Mouse (Mus musculus) forebrain, embryonic 16.5 days (tissue): ENCODE measurements around the gene Gm12185. TPM values are rescaled to one million over a fixed set of nuclear protein-coding genes. Genes with fewer than 3 reads are reported as not detected.
"Not testable (repeated sequence)": the region's sequence is repeated elsewhere in the genome, so short reads cannot be mapped to it uniquely, and the experiment has no call there.

Experiments used
- ATAC-seq: fragments of 200-750 bp; cut with Nextera tagmentation; 2 replicates; pipeline ENCODE4 v1.8.0; 2017; ENCODE audit warnings: mild to moderate bottlenecking, moderate library complexity
- H3K27ac ChIP-seq: fragments of 300-500 bp; sonication (generic); 2 replicates; pipeline ENCODE4 v1.5.1; 2014; ENCODE audit warnings: low read length, control low read depth
- H3K27me3 ChIP-seq: fragments of 300-500 bp; sonication (generic); replicated peaks from 2 replicates; pipeline ENCODE4 v1.6.1; 2014; ENCODE audit warnings: low read length; ENCODE audit not compliant: control insufficient read depth, insufficient read depth
- H3K36me3 ChIP-seq: fragments of 300-500 bp; sonication (generic); 2 replicates; pipeline ENCODE4 v1.6.1; 2014; ENCODE audit not compliant: control insufficient read depth, insufficient read depth
- H3K4me1 ChIP-seq: fragments of 300-500 bp; sonication (generic); replicated peaks from 2 replicates; pipeline ENCODE4 v1.6.1; 2014; ENCODE audit warnings: low read length; ENCODE audit not compliant: control insufficient read depth, insufficient read depth
- H3K4me2 ChIP-seq: fragments of 300-500 bp; sonication (generic); 2 replicates; pipeline ENCODE4 v1.6.1; 2014; ENCODE audit warnings: mild to moderate bottlenecking, low read length, control low read depth
- H3K4me3 ChIP-seq: fragments of 300-500 bp; sonication (generic); replicated peaks from 2 replicates; pipeline ENCODE4 v1.5.1; 2014; ENCODE audit warnings: mild to moderate bottlenecking, low read length, control low read depth
- H3K9ac ChIP-seq: fragments of 300-500 bp; sonication (generic); replicated peaks from 2 replicates; pipeline ENCODE4 v1.6.1; 2014; ENCODE audit warnings: low read depth, low read length, control low read depth
- H3K9me3 ChIP-seq: fragments of 300-500 bp; sonication (generic); 2 replicates; pipeline ENCODE4 v1.6.1; 2016; ENCODE audit warnings: low read length; ENCODE audit not compliant: control insufficient read depth
- whole genome bisulfite sequencing: fragments of 180-500 bp; shearing (Covaris S2); extraction: QIAGEN DNeasy Blood & Tissue Kit; methylation state at CpG from one replicate; pipeline ENCODE4 v1.1.7; 2014; 5-methylcytosine and 5-hydroxymethylcytosine counted together
- polyA plus RNA-seq: library from polyadenylated mRNA; unstranded; fragments of >200 nt; fragmentation: Nextera tagmentation; extraction: Ambion mirVana; gene quantifications from 2 replicates; pipeline ENCODE4 v1.2.1, GENCODE M21; 2015

Gm12185 gene
- polyA plus RNA-seq, 1 experiment from 2014 or later = not detected

GRCm38 (mm10) chr11:48980052-48980451, 12.0 kb downstream of the Gm12185 start:
- not testable (repeated sequence) for H3K36me3 ChIP-seq, H3K9me3 ChIP-seq, H3K4me2 ChIP-seq, ATAC-seq, H3K27ac ChIP-seq, H3K4me3 ChIP-seq, H3K9ac ChIP-seq, H3K4me1 ChIP-seq, H3K27me3 ChIP-seq
- no CpG with 5 or more reads among the region's 5 CpGs for WGBS

GRCm38 (mm10) chr11:48979251-48979650, 12.8 kb downstream of the Gm12185 start, which contains the start of gene 9930111J21Rik1:
9930111J21Rik1 (minus strand) TSS chr11:48979398.
- not testable (repeated sequence) for H3K27me3 ChIP-seq, H3K36me3 ChIP-seq, H3K4me2 ChIP-seq, ATAC-seq, H3K27ac ChIP-seq, H3K9ac ChIP-seq, H3K4me3 ChIP-seq, H3K9me3 ChIP-seq, H3K4me1 ChIP-seq
- WGBS = no CpG with 5 or more reads among the region's 3 CpGs

GRCm38 (mm10) chr11:48978240-48978939, 13.6 kb downstream of the Gm12185 start, which contains the start of gene Olfr56:
Olfr56 (plus strand) TSS chr11:48978889.
- H3K27me3 ChIP-seq, H3K9ac ChIP-seq, H3K36me3 ChIP-seq, H3K4me2 ChIP-seq, H3K4me1 ChIP-seq, ATAC-seq, H3K9me3 ChIP-seq, H3K27ac ChIP-seq, H3K4me3 ChIP-seq: not testable (repeated sequence)
- WGBS = no CpG with 5 or more reads among the region's 1 CpGs

GRCm38 (mm10) chr11:48974686-48975085, 17.3 kb downstream of the Gm12185 start:
- WGBS = no CpG with 5 or more reads among the region's 1 CpGs
- not testable (repeated sequence) for H3K27me3 ChIP-seq, H3K9ac ChIP-seq, H3K4me1 ChIP-seq, ATAC-seq, H3K4me3 ChIP-seq, H3K36me3 ChIP-seq, H3K4me2 ChIP-seq, H3K9me3 ChIP-seq, H3K27ac ChIP-seq

GRCm38 (mm10) chr11:48946090-48946489, 45.9 kb downstream of the Gm12185 start, which contains the start of gene Psme2b:
Psme2b (minus strand) TSS chr11:48946190.
- not testable (repeated sequence) for H3K9me3 ChIP-seq, ATAC-seq, H3K4me2 ChIP-seq, H3K9ac ChIP-seq, H3K27ac ChIP-seq, H3K4me3 ChIP-seq, H3K27me3 ChIP-seq, H3K4me1 ChIP-seq, H3K36me3 ChIP-seq
- 98% methylated on average over 6 of the region's 6 CpGs for WGBS

GRCm38 (mm10) chr11:48939286-48939685, 52.7 kb downstream of the Gm12185 start:
- H3K27me3 ChIP-seq, H3K4me1 ChIP-seq, H3K27ac ChIP-seq, H3K9me3 ChIP-seq, H3K9ac ChIP-seq, H3K4me2 ChIP-seq, H3K36me3 ChIP-seq, ATAC-seq, H3K4me3 ChIP-seq: not testable (repeated sequence)

- not testable (repeated sequence) for H3K4me1 ChIP-seq, H3K27ac ChIP-seq, H3K4me3 ChIP-seq, H3K9ac ChIP-seq, H3K36me3 ChIP-seq, H3K9me3 ChIP-seq, H3K4me2 ChIP-seq, H3K27me3 ChIP-seq, ATAC-seq
- WGBS = no CpG with 5 or more reads among the region's 3 CpGs
Observed at GRCm38 (mm10) chr11:48935291-48935690, 56.7 kb downstream of the Gm12185 start.

GRCm38 (mm10) chr11:48933923-48934322, 58.1 kb downstream of the Gm12185 start:
- H3K9me3 ChIP-seq, H3K4me1 ChIP-seq, H3K4me3 ChIP-seq, H3K36me3 ChIP-seq, H3K27me3 ChIP-seq, H3K4me2 ChIP-seq, H3K27ac ChIP-seq, ATAC-seq, H3K9ac ChIP-seq: not testable (repeated sequence)
- WGBS = 73% methylated on average over 1 of the region's 1 CpGs

GRCm38 (mm10) chr11:48933422-48933821, 58.6 kb downstream of the Gm12185 start:
- H3K36me3 ChIP-seq, H3K9me3 ChIP-seq, H3K27ac ChIP-seq, ATAC-seq, H3K9ac ChIP-seq, H3K4me2 ChIP-seq, H3K4me1 ChIP-seq, H3K27me3 ChIP-seq, H3K4me3 ChIP-seq: not testable (repeated sequence)
- 91% methylated on average over 1 of the region's 1 CpGs for WGBS

- ATAC-seq, H3K9me3 ChIP-seq, H3K4me2 ChIP-seq, H3K4me3 ChIP-seq, H3K9ac ChIP-seq, H3K36me3 ChIP-seq, H3K27me3 ChIP-seq, H3K27ac ChIP-seq, H3K4me1 ChIP-seq: not testable (repeated sequence)
- 90% methylated on average over 1 of the region's 1 CpGs for WGBS
Observed at GRCm38 (mm10) chr11:48928068-48928467, 64.0 kb downstream of the Gm12185 start.
